Mouse (Mus musculus): Measurements from ENCODE around the gene Ndufb7.

Gene Ndufb7

GRCm38 (mm10) chr8:83607661-83608397 is 41.4 kb downstream of the Ndufb7 start, which contains the start of the genes Tecr and Dnajb1:
Tecr (minus strand) TSS chr8:83607971.
Dnajb1 (plus strand) TSS chr8:83608193.
- peak; percentile 98 to 99 for DNase-seq (ENCODE audit: low spot score in 2 of 2)

DNA sequence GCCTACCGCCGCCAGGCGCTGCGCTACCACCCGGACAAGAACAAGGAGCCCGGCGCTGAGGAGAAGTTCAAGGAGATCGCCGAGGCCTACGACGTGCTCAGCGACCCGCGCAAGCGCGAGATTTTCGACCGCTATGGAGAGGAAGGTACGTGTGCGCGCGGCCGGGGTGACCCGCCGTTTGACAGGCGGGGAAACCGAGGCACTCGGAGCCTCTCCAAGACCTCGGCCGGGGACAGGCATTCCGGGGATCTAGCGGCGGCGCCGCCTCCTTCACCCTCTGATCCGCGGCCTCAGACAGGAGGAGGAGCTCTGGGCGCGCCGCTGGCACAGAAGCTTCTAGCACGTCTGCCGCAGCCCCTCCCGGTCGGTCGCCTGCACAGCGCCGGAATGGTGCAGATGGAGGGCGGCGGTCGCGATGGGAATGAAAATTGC is 41.9 kb downstream of the Ndufb7 start:
- peak in 1 of 2 experiments; percentile 65 for DNase-seq (ENCODE audit: low spot score in 2 of 2)

DNA sequence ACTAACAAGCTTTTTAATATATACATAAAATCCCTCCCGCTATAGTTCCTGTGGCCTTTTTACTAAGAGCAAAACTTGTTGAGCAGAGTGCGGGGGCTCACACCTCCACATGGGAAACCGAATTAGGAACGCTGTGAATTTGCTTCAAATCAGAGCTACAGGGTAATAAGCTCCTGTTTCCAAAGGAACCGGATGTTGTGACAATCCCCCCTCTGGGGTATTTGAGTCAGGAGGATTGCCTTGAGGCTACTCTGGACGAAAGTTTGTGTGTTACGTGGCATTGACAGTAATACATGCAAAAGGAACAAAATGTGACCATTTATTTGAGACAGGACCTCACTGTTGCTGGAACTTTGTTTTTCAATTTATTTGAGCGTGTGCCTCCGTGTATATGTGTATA is 42.6 kb downstream of the Ndufb7 start:
- DNase-seq (ENCODE audit: low spot score in 2 of 2) = no peak

- DNase-seq (ENCODE audit: low spot score in 2 of 2) = no peak
Observed at GRCm38 (mm10) chr8:83609547-83610180, 43.2 kb downstream of the Ndufb7 start.

- no peak for DNase-seq (ENCODE audit: low spot score in 2 of 2)
Observed at GRCm38 (mm10) chr8:83611921-83612320, 45.5 kb downstream of the Ndufb7 start.

DNA sequence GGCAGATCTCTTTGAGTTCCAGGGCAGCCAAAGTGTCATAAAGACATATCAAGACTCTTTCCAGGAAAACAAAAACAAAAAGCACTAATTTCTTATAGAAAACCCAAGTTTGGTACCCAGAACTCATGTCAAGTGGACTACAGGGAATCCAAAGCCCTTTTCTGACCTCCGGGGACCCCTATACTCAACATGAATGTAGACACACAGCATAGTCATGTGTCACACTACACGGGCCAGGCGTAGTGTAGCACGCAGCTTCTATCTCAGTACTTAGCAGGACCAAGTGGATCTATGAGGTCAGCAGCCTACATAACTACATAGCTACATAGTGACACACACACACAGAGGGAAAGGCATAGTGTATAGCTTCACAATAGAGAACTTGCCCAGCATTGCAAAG is 47.2 kb downstream of the Ndufb7 start:
- no peak for DNase-seq (ENCODE audit: low spot score in 2 of 2)

GRCm38 (mm10) chr8:83616625-83617024 is 50.2 kb downstream of the Ndufb7 start:
- no peak for DNase-seq (ENCODE audit: low spot score in 2 of 2)

GRCm38 (mm10) chr8:83617111-83617510 is 50.6 kb downstream of the Ndufb7 start:
- DNase-seq (ENCODE audit: low spot score in 2 of 2) = no peak

DNA sequence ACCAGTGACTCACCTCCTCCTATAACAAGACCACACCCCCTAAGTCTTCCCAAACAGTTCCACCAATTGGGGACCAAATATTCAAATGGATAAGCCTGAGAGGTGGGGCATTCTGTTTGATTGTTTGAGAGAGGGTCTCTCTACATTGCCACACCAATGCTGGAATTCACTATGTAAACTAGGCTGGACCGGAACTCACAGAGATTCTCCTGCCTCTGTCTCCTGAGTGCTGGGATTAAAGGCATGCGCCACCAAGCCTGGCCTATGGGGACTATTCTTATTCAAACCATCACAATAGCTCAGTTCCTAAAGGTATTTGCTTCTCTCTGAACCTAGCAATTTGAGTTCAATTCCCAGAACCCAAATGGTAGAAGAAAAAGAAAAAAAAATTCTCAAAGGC is 52.1 kb downstream of the Ndufb7 start:
- no peak for DNase-seq (ENCODE audit: low spot score in 2 of 2)

DNA sequence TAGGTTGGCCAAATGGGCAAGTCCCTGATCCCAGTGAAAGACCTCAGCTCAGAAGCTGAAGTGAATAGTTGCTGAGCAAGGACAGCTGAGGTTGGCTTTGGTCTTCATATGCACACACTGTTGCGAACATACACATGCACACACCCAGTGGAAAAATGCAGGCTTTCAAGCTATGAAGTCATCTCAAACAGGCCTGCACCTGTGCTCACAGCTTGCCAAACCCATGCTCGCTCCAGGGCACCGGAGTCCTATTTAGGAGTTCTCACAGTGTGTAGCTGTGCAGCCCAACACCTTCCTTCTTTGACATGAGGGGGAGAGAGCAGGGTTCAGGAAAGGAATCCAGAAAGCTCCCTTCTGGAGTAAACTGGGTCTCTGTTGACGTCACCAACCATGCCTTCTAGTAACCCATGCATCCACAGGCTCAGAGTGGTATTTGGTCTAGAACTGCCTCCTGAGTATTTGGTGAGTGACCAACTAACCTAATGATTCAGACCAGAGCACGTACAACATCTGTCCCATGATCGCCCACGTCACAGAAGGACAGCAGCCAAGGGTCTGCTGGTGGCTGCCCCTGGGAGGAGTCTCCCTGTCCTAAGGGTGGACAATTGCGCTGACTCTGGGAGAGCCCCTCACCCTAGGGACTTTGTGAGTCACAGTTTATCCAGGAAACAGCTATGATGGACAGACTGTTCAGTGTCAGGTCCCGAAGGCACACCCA is 53.3 kb downstream of the Ndufb7 start:
- DNase-seq (ENCODE audit: low spot score in 2 of 2) = no peak
